Mouse (Mus musculus) hindbrain, embryonic 13.5 days (tissue): ENCODE results near the gene Impdh1. TPM values are rescaled to one million over a fixed set of nuclear protein-coding genes. Genes with fewer than 3 reads are reported as not detected.
"Not testable (repeated sequence)": the region's sequence is repeated elsewhere in the genome, so short reads cannot be mapped to it uniquely, and the experiment has no call there.

Experiments
- ATAC-seq: fragments of 200-750 bp; cut with Nextera tagmentation; 2 replicates; pipeline ENCODE4 v1.8.0; 2017; ENCODE audit warnings: moderate TSS enrichment; ENCODE audit not compliant: low FRiP score
- H3K27ac ChIP-seq: fragments of 300-500 bp; sonication (generic); 2 replicates; pipeline ENCODE4 v1.5.1; 2015; ENCODE audit warnings: inconsistent platforms, mild to moderate bottlenecking, moderate library complexity
- H3K27me3 ChIP-seq: fragments of 300-500 bp; sonication (generic); 2 replicates; pipeline ENCODE4 v1.6.1; 2015; ENCODE audit warnings: mild to moderate bottlenecking, inconsistent platforms
- H3K36me3 ChIP-seq: fragments of 300-500 bp; sonication (generic); 2 replicates; pipeline ENCODE4 v1.6.1; 2015; ENCODE audit warnings: mild to moderate bottlenecking, inconsistent platforms
- H3K4me1 ChIP-seq: fragments of 300-500 bp; sonication (generic); replicated peaks from 2 replicates; pipeline ENCODE4 v1.6.1; 2015; ENCODE audit warnings: inconsistent platforms
- H3K4me2 ChIP-seq: fragments of 300-500 bp; sonication (generic); 2 replicates; pipeline ENCODE4 v1.6.1; 2015; ENCODE audit warnings: inconsistent platforms, mild to moderate bottlenecking, moderate library complexity
- H3K4me3 ChIP-seq: fragments of 300-500 bp; sonication (generic); 2 replicates; pipeline ENCODE4 v1.5.1; 2015; ENCODE audit warnings: mild to moderate bottlenecking, inconsistent platforms
- H3K9ac ChIP-seq: fragments of 300-500 bp; sonication (generic); 2 replicates; pipeline ENCODE4 v1.6.1; 2015; ENCODE audit warnings: mild to moderate bottlenecking, inconsistent platforms
- H3K9me3 ChIP-seq: fragments of 300-500 bp; sonication (generic); 2 replicates; pipeline ENCODE4 v1.6.1; 2016; ENCODE audit warnings: inconsistent platforms
- WGBS: fragments of 180-500 bp; shearing (Covaris S2); methylation state at CpG from one replicate; pipeline ENCODE4 v1.1.7; 2015; 5-methylcytosine and 5-hydroxymethylcytosine counted together
- microRNA-seq: library from miRNA; unstranded; fragments of <30 nt; microRNA quantifications from one replicate; pipeline ENCODE4, GENCODE M21; 2016
- polyA plus RNA-seq: library from polyadenylated mRNA; unstranded; fragments of >200 nt; fragmentation: Nextera tagmentation; extraction: Ambion mirVana; gene quantifications from 2 replicates; pipeline ENCODE4 v1.2.1, GENCODE M21; 2015

Impdh1 gene
- polyA plus RNA-seq, 1 experiment from 2014 or later, result 58.1 TPM

DNA sequence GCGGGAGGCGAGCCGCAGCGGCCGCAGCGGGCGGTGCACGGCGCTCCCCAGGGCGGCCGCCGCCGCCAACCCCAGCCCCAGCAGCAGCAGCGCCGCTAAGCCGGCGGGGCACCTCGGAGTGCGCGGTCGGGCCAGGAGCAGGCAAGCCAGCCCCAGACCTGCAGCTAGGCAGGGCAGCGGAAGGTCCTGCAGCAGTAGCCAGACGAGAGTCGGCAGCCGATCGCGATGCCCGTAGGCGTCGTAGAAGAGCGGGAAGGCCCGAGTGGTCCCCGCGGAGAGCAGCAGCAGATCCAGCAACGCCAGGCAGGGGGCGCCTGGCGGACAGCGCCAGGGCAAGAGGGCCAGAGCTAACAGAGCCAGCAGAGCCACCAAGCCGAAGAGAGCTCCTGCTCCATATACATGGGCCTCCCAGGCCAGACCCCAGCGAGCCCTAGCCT is 45.2 kb downstream of the Impdh1 start:
- peak overlapping the region; percentile 98 for H3K4me2 ChIP-seq
- no peak overlapping the region for H3K27ac ChIP-seq
- peaks cover 86% of the 10 kb centered on the region for H3K27me3 ChIP-seq
- peaks cover 30% of the 10 kb centered on the region for H3K4me1 ChIP-seq
- peak; percentile 74 for ATAC-seq
- WGBS, result 0% methylated on average over 40 of the region's 40 CpGs
- no peaks in the 10 kb centered on the region for H3K36me3 ChIP-seq
- H3K9me3 ChIP-seq, result no peaks in the 10 kb centered on the region
- peak overlapping the region; percentile 78 for H3K9ac ChIP-seq
- H3K4me3 ChIP-seq, result peak overlapping the region; percentile 54

DNA sequence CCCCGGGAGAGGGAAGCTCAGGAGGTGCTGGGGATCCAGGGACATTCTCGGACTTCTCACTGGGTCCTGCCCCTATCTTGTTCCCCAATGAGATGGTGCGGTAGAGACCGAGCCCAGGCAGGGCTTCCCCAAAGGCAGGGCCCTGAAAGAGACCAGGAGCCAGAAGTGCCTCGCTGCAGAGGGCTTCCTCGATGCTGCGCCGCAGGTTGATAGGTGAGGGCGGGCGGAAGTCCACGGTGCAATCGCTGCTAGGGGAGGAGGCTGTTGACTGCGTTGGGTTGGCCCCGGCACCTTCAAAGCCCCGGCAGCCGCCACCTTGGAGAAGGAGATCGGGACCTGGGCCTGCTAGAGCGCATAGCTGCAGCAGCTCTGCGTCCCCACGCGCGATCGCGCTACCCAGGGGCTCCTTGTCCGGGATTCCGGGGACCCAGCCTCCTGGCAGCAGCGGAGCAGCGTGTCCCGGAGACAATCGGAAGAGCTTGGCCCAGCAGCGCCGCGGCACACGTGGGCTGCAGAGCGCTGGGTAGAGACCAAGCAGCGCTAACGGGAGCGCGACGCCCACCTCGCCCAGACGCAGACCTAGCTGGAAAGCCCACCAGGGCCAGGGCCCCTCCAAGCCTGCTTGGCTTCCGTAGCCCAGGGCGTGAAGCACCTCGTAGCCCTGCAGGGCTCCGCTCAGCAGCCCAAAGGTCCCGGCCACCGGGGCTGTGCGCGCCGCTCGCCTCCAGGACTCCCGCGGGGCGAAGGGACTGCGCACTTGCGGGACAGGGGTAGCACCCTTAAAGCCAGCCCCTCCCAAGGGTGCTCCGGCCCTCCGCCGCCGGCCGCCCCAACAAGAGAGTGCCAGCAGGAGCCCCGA is 45.9 kb downstream of the Impdh1 start:
- Histone ChIP-seq H3K9ac (peak overlapping the region; percentile 78), H3K4me3 (peak overlapping the region; percentile 54), H3K9me3 (no peaks in the 10 kb centered on the region), H3K27me3 (peaks cover 81% of the 10 kb centered on the region), H3K27ac (no peak overlapping the region), H3K36me3 (no peaks in the 10 kb centered on the region), H3K4me2 (peak overlapping the region; percentile 98), H3K4me1 (peaks cover 30% of the 10 kb centered on the region)
- WGBS, result under 1% methylated on average over 61 of the region's 63 CpGs
- peak; percentile 49 for ATAC-seq

DNA sequence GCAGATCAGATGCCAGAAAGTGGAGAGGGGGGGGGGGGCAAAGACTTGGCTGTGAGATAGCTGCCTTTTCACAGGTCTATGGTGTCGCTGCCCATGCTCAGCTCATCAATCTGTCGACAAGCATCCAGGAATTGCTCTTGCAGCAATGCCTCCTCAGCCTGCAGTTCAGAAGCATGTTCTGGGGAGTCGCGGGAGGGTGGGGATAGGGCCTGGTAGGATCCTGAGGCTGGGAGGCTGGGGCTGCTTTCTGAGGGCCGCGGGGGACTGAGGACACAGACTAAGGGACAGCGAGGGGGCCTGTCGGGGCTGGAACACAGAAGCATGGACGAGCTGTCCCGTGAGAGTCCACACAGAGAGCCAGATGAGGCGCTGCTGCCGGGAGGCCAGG is 46.5 kb downstream of the Impdh1 start:
- H3K36me3 ChIP-seq, result no peaks in the 10 kb centered on the region
- H3K4me2 ChIP-seq, result peak overlapping the region; percentile 98
- H3K9ac ChIP-seq, result peak overlapping the region; percentile 78
- H3K27me3 ChIP-seq, result peaks cover 76% of the 10 kb centered on the region
- peaks cover 30% of the 10 kb centered on the region for H3K4me1 ChIP-seq
- ATAC-seq, result peak; percentile 1; the same call in 1 of the 2 replicates
- H3K4me3 ChIP-seq, result peak overlapping the region; percentile 54
- no peak overlapping the region for H3K27ac ChIP-seq
- WGBS, result 3% methylated on average over 12 of the region's 12 CpGs
- no peaks in the 10 kb centered on the region for H3K9me3 ChIP-seq

DNA sequence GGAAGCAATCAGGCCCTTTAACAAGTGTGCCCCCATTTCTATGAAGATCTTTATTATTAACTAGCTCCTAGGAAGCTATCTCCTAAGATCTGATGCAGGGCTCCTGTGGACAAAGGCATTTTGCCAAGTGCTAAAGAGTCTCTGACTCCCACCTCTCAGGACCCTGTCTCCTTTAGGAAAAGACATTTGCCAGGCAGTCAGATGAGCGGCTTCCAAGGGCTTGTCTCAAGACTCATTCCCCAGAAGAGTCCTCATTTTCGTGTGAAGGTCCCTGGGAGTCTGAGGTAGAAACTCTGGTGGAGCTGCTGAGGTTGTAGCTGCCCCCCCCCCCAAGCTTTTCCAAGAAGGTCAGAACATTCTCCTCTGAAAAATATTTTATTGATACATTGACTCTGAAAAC is 47.3 kb downstream of the Impdh1 start:
- Histone ChIP-seq H3K4me3 (no peak overlapping the region), H3K4me2 (no peak overlapping the region), H3K27ac (no peak overlapping the region), H3K4me1 (peaks cover 32% of the 10 kb centered on the region), H3K36me3 (no peaks in the 10 kb centered on the region), H3K9ac (no peak overlapping the region), H3K9me3 (no peaks in the 10 kb centered on the region), H3K27me3 (peaks cover 68% of the 10 kb centered on the region)
- WGBS, result 54% methylated on average over 2 of the region's 2 CpGs
- ATAC-seq, result no peak

DNA sequence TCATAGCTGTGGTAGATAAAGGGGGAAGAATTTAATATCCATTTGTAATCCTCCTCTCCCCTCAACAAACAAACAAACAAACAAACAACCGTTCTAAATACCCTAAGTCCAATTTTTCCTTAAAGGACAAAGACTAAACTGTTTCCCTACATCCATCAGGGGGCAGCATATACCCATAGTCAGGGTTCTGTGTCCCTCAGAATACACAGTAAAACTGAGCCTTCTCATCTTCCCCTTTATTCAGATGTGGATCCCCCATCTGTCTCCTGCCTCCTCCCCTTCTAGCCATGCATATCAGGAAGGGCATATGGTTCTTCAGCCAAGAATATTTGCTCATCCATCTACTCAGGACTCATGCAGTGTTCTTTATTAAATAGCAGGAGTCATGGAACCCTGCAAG is 50.0 kb downstream of the Impdh1 start:
- peak; percentile 49; the same call in 1 of the 2 replicates for ATAC-seq
- no peaks in the 10 kb centered on the region for H3K36me3 ChIP-seq
- peak overlapping the region; percentile 40; the same call in 1 of the 2 replicates for H3K27ac ChIP-seq
- 17% methylated on average over 1 of the region's 1 CpGs for WGBS
- H3K27me3 ChIP-seq, result peaks cover 41% of the 10 kb centered on the region
- H3K4me2 ChIP-seq, result no peak overlapping the region
- no peaks in the 10 kb centered on the region for H3K9me3 ChIP-seq
- H3K9ac ChIP-seq, result no peak overlapping the region
- H3K4me1 ChIP-seq, result peaks cover 37% of the 10 kb centered on the region
- no peak overlapping the region for H3K4me3 ChIP-seq

DNA sequence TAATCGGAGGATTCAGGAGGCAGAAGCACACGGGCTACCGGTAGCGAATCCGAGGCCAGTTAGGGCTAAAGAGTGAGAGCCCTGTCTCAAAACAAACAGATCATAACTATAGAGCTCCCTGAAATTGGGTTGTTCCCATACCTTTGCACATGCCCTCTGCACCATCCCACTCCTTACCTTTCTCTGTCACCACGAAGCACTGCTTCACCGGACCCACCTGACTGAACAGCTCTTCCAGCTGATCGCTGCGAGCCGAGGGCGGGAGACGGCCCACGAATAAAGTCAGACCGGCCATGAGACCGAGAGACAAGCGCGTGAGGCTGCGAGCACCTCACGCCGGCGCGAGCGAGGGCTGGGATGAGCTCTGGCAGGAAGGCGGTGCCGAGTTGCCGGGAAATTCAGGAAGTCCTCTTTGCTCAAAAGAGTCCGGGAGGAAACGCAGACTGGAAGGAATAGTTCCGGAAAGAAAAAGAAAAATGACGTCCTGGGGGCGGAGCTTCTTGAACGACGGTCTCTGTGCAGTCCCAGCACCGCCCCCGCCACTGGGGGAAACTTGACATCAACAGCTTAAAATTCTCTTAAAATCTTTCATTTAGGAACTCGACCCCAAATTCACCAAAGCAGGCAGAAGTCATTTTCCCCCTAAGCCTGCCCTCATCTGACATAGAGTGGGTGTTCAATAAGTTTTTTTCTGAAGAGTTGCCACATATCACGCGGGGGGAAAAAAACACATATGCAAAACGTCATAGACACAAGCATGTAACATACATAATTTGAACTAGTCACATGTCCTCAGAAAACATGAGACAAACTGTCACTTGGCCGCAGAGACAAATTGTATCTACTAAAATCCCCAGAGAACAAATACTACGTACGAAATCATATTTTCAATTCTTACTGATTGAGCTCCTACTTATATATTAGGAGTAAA is 51.6 kb downstream of the Impdh1 start, which contains the start of gene Rbm28:
Gene Rbm28 (minus strand): TSS at position 693 of the 931 bp plus-strand sequence.
- peak within 1 kb of the TSS; percentile 82 for H3K4me3 ChIP-seq
- peak; percentile 74 for ATAC-seq
- H3K9me3 ChIP-seq, result no peaks in the 10 kb centered on the region
- peaks cover 26% of the 10 kb centered on the region for H3K27me3 ChIP-seq
- H3K27ac ChIP-seq, result 0 out of 2 replicates have a peak within 1 kb of the TSS, but pooled peaks have one; percentile 55
- 8% methylated on average over 42 of the region's 42 CpGs for WGBS
- peak within 1 kb of the TSS; percentile 83 for H3K9ac ChIP-seq
- H3K4me2 ChIP-seq, result peak within 1 kb of the TSS; percentile 82
- H3K4me1 ChIP-seq, result peaks cover 21% of the 10 kb centered on the region
- H3K36me3 ChIP-seq, result peaks cover 7% of the 10 kb centered on the region

DNA sequence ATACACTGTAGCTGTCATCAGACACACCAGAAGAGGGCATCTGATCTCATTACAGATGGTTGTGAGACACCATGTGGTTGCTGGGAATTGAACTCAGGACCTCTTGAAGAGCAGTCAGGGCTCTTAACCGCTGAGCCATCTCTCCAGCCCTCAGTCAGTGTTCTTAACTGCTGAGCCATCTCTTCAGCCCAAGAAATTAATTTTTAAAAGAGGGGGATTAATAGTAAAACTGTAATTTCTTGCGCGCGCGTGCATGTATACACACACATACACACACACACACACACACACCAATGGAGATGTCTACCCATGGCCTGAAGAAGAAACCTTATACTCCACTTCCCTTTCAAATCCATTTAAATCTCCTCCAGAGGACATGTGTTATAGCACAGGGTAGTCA is 54.9 kb downstream of the Impdh1 start:
- H3K4me2 ChIP-seq, H3K9ac ChIP-seq, H3K4me3 ChIP-seq, H3K9me3 ChIP-seq, ATAC-seq, H3K27me3 ChIP-seq, H3K27ac ChIP-seq: not testable (repeated sequence)
- Histone ChIP-seq H3K4me1 (peaks cover 13% of the 10 kb centered on the region), H3K36me3 (peaks cover 40% of the 10 kb centered on the region)
- 99% methylated on average over 5 of the region's 5 CpGs for WGBS

DNA sequence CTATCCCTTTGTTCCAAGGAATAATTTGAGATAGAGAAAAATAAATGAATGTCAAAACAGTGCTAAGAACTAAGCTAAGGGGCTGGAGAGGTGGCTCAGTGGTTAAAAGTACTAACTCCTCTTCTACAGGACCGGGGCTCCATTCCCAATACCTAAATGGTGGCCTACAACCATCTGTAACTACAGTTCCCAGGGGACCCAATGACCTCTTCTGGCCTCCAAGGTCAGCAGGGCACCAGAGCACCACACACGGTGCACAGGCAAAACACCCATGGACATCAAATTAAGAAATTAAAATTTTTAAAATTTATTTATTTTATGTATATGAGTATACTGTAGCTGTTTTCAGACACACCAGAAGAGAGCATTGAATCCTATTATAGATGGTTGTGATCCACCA is 55.4 kb downstream of the Impdh1 start:
- Histone ChIP-seq H3K4me3 (no peak overlapping the region), H3K27ac (no peak overlapping the region), H3K9me3 (no peaks in the 10 kb centered on the region), H3K36me3 (peaks cover 45% of the 10 kb centered on the region), H3K9ac (no peak overlapping the region), H3K4me1 (peaks cover 12% of the 10 kb centered on the region), H3K4me2 (no peak overlapping the region), H3K27me3 (no peaks in the 10 kb centered on the region)
- no peak for ATAC-seq
- 91% methylated on average over 2 of the region's 2 CpGs for WGBS

DNA sequence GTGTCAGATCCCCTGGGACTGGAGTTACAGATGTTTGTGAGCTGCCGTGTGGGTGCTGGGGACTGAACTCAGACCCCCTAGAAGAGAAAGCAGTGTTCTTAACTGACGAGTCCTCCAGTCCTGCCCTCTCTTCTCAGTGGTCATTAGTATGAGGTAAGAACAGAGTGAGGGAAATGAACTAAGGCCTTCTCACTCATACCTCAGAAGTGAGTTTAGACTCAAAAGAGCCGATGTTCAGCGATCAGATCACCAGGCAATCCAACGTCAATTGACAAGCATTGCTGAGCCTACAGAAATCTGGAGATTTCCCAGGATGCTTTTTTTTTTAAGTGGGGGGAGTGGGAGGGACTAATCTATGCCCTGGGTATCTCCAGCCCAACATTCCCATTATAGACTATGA is 59.8 kb downstream of the Impdh1 start:
- Histone ChIP-seq H3K27ac (no peak overlapping the region), H3K4me3 (no peak overlapping the region), H3K27me3 (no peaks in the 10 kb centered on the region), H3K4me2 (no peak overlapping the region), H3K4me1 (no peaks in the 10 kb centered on the region), H3K36me3 (peaks cover 82% of the 10 kb centered on the region), H3K9me3 (no peaks in the 10 kb centered on the region), H3K9ac (no peak overlapping the region)
- 94% methylated on average over 5 of the region's 5 CpGs for WGBS
- ATAC-seq, result no peak

Small RNA genes within 50 kb of the gene (microRNA-seq; reads per million reads assigned to microRNA genes)
- gene Gm24303, result not detected

Other genes starting within 250 kb of the Impdh1 start
- gene Lep, start 156.1 kb downstream of the Impdh1 start, polyA plus RNA-seq, result not detected in 2 replicates
- 41.2 and 41.5 TPM in 2 replicates for gene Rbm28, start 51.4 kb downstream of the Impdh1 start, polyA plus RNA-seq
- 4.7 and 4.8 TPM in 2 replicates for gene Prrt4, start 36.8 kb downstream of the Impdh1 start, polyA plus RNA-seq
- 31.8 and 36.6 TPM in 2 replicates for gene Hilpda, start 56.1 kb upstream of the Impdh1 start, polyA plus RNA-seq
- 0.47 and 0.53 TPM in 2 replicates for gene Fam71f2, start 63.2 kb upstream of the Impdh1 start, polyA plus RNA-seq
- gene Fam71f1, start 102.8 kb upstream of the Impdh1 start, polyA plus RNA-seq, result not detected in 2 replicates
- gene Calu, start 131.7 kb upstream of the Impdh1 start, polyA plus RNA-seq, result 164 and 168 TPM in 2 replicates
- gene Opn1sw, start 172.1 kb upstream of the Impdh1 start, polyA plus RNA-seq, result 0.26 and 0.32 TPM in 2 replicates
- 38.3 and 46.1 TPM in 2 replicates for gene Ccdc136, start 179.9 kb upstream of the Impdh1 start, polyA plus RNA-seq
- gene Flnc, start 216.9 kb upstream of the Impdh1 start, polyA plus RNA-seq, result 5.0 and 5.8 TPM in 2 replicates